Mouse (Mus musculus) spleen, postnatal 4 days (tissue): ENCODE results near the gene Pdcd10.

Experiments used
- DNase-seq, 2 experiments: peaks; one replicate each; pipeline ENCODE4 v3.0.0; 2022; ENCODE audit warnings: low spot score in 2 of 2

The Pdcd10 gene

GRCm38 (mm10) chr3:75474657-75475056 is 82.0 kb downstream of the Pdcd10 start:
- no peak for DNase-seq

DNA sequence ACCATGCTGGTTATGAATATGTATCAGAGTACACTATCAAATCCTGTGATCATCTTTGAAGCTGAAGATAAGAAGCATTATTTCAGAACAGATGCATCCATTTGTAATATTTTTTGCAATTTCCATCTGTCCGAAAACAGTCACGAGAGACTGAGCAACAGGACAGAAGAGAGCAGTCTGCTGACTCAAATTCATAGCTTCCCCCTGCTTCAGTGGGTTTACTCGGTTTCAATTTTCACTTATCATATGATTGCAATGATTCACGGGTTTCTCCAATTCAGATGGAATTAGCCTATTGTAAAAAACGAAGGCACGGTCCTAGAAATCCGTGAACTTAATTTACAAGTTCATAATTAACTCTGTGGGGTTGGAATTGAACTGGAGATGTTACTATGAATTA is 88.5 kb downstream of the Pdcd10 start:
- no peak for DNase-seq
